Comparison of ENCODE assay signal across 26 mouse cellular contexts in the genomic region with DNA sequence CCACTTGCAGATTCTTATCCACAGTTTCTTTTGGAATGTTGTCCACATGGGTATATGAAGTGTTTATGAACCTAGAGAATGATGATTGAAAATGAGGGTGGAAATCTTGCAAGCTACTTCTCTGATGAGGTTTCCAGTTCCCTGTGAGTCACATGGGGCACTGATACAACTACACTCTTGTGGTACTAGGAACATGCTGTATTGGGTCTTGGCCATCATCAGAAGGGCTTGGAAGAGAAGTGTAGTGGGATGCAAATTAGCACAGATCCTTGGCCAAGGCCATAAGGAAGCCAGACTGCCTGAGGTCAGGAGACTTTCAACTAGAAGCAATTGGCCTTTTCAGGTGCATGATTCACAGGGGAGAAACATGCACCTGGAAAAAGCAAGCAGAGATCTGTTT.
"Had no signal": no experiment of that assay in that cellular context is flagged by ENCODE, and none has a peak within 500 bp of the region (broad histone marks: within the 10 kb centered on the region; RNA-seq: fewer than 3 reads in every experiment).

No protein-coding gene starts in this region.

- H3K4me1 ChIP-seq: embryonic facial prominence, embryonic 10.5 days; embryonic facial prominence, embryonic 12.5 days; embryonic facial prominence, embryonic 13.5 days; embryonic facial prominence, embryonic 15.5 days; forebrain, embryonic 10.5 days; forebrain, embryonic 12.5 days; forebrain, embryonic 13.5 days; forebrain, embryonic 15.5 days had no signal

- H3K27ac ChIP-seq: embryonic facial prominence, embryonic 10.5 days; embryonic facial prominence, embryonic 12.5 days; embryonic facial prominence, embryonic 13.5 days; embryonic facial prominence, embryonic 15.5 days; forebrain, embryonic 10.5 days; forebrain, embryonic 12.5 days; forebrain, embryonic 13.5 days; forebrain, embryonic 15.5 days; gastrocnemius, adult 2 months; heart, adult 2 months had no signal

- H3K9me3 ChIP-seq: embryonic facial prominence, embryonic 10.5 days; embryonic facial prominence, embryonic 12.5 days; embryonic facial prominence, embryonic 13.5 days; embryonic facial prominence, embryonic 15.5 days; forebrain, embryonic 10.5 days; forebrain, embryonic 12.5 days; forebrain, embryonic 13.5 days; forebrain, embryonic 15.5 days had no signal

- H3K9ac ChIP-seq: embryonic facial prominence, embryonic 12.5 days; embryonic facial prominence, embryonic 13.5 days; embryonic facial prominence, embryonic 15.5 days; forebrain, embryonic 12.5 days; forebrain, embryonic 13.5 days; forebrain, embryonic 15.5 days; forebrain, postnatal 0 days had no signal

- H3K4me2 ChIP-seq: embryonic facial prominence, embryonic 12.5 days; embryonic facial prominence, embryonic 13.5 days; embryonic facial prominence, embryonic 15.5 days; forebrain, embryonic 12.5 days; forebrain, embryonic 13.5 days; forebrain, embryonic 15.5 days had no signal

- ATAC-seq: forebrain, embryonic 13.5 days; forebrain, embryonic 14.5 days; forebrain, embryonic 15.5 days; forebrain, embryonic 16.5 days; forebrain, postnatal 0 days had no signal

- H3K36me3 ChIP-seq: embryonic facial prominence, embryonic 10.5 days; embryonic facial prominence, embryonic 12.5 days; embryonic facial prominence, embryonic 13.5 days; embryonic facial prominence, embryonic 15.5 days; forebrain, embryonic 10.5 days; forebrain, embryonic 12.5 days; forebrain, embryonic 15.5 days had no signal

- H3K4me3 ChIP-seq: embryonic facial prominence, embryonic 10.5 days; embryonic facial prominence, embryonic 12.5 days; embryonic facial prominence, embryonic 13.5 days; embryonic facial prominence, embryonic 15.5 days; erythroblast, embryonic 14.5 days; forebrain, embryonic 10.5 days; forebrain, embryonic 12.5 days; forebrain, embryonic 13.5 days; forebrain, embryonic 15.5 days; gastrocnemius, adult 2 months; heart, adult 2 months had no signal

- H3K27me3 ChIP-seq: embryonic facial prominence, embryonic 12.5 days; embryonic facial prominence, embryonic 13.5 days; embryonic facial prominence, embryonic 15.5 days; forebrain, embryonic 12.5 days; forebrain, embryonic 13.5 days; forebrain, embryonic 15.5 days had no signal

- DNase-seq: cerebellum, adult 8-10 months; cerebellum, adult 9-10 months; cerebellum, adult 9-11 months; cerebellum, postnatal 25 days; cerebellum, postnatal 36 days; embryo, embryonic 11 days; forebrain, postnatal 0 days; gastrocnemius, adult 2 months; gastrocnemius, postnatal 10 days; gastrocnemius, postnatal 14 days; gastrocnemius, postnatal 25 days; gastrocnemius, postnatal 36 days; heart, adult 11 months; heart, adult 18-20 months; heart, adult 2 months had no signal
